Mouse (Mus musculus) brain, embryonic 14.5 days (tissue): ENCODE data around the gene Vipr1.

Experiments
- CTCF ChIP-seq: fragments of 200-500 bp; IDR thresholded peaks from 2 replicates; pipeline ENCODE4 v1.5.1; 2012; ENCODE audit warnings: inconsistent platforms, mild to moderate bottlenecking, moderate library complexity, borderline replicate concordance; ENCODE audit not compliant: insufficient read depth, insufficient read length; ENCODE audit errors: extremely low read depth
- POLR2A ChIP-seq: fragments of 200-500 bp; IDR thresholded peaks from 2 replicates; pipeline ENCODE4 v1.6.1; 2012; ENCODE audit warnings: mild to moderate bottlenecking, inconsistent platforms, borderline replicate concordance; ENCODE audit not compliant: poor library complexity, insufficient read depth, insufficient read length, severe bottlenecking; ENCODE audit errors: extremely low read depth

GRCm38 (mm10) chr9:121656322-121656721, 13.8 kb downstream of the Vipr1 start:
- TF ChIP-seq CTCF (no peak), POLR2A (no peak)
